Mouse (Mus musculus) gastrocnemius, postnatal 14 days (tissue): ENCODE results near the gene Lrrc34. TPM values are rescaled to one million over a fixed set of nuclear protein-coding genes. Genes with fewer than 3 reads are reported as not detected.

Experiments used
- DNase-seq: peaks from one replicate; pipeline ENCODE4 v3.0.0; 2021; ENCODE audit warnings: mixed read lengths
- intact Hi-C: fragments of 180-260 bp; cut with DNase I; formaldehyde crosslinking; loops from one replicate; pipeline ENCODE4 v1.15.1; 2025; ENCODE audit warnings: low total_unique reads
- long read RNA-seq, 2 experiments: library from polyadenylated mRNA; stranded (forward); transcript quantifications; one replicate each; pipeline ENCODE4 v2.0.0; 2021
- total RNA-seq, 2 experiments: library from RNA; stranded (reverse); gene quantifications; 2 replicates each; pipeline ENCODE4 v1.2.3; 2021

The Lrrc34 gene
- total RNA-seq = not detected
- long read RNA-seq, experiment 1 = 0 reads
- long read RNA-seq, experiment 2 = 0 reads

GRCm38 (mm10) chr3:30647440-30648090, at the start of gene Lrrc34:
Lrrc34 (minus strand) TSS chr3:30647869.
- intact Hi-C loops = no loop called here
- peak; percentile 29 for DNase-seq

GRCm38 (mm10) chr3:30696346-30696745, 48.7 kb upstream of the Lrrc34 start:
- DNase-seq = peak; percentile 17
- intact Hi-C loops = loop anchor here (5.0 kb wide), 1 partner anchor 281 kb away; no protein-coding TSS in a partner anchor

- DNase-seq = no peak
- intact Hi-C loops = loop anchor here (5.0 kb wide), 1 partner anchor 282 kb away; no protein-coding TSS in a partner anchor
Observed at GRCm38 (mm10) chr3:30695661-30696060, 48.0 kb upstream of the Lrrc34 start.

GRCm38 (mm10) chr3:30690976-30691375, 43.3 kb upstream of the Lrrc34 start:
- intact Hi-C loops = no loop called here
- no peak for DNase-seq

GRCm38 (mm10) chr3:30687216-30687615, 39.5 kb upstream of the Lrrc34 start:
- intact Hi-C loops = no loop called here
- DNase-seq = no peak

- DNase-seq = no peak
Observed at GRCm38 (mm10) chr3:30683190-30683589, 35.5 kb upstream of the Lrrc34 start.

GRCm38 (mm10) chr3:30658486-30658885, 10.8 kb upstream of the Lrrc34 start:
- no peak for DNase-seq
- intact Hi-C loops = no loop called here

More at GRCm38 (mm10) chr3:30683190-30683589, 35.5 kb upstream of the Lrrc34 start:
- intact Hi-C loops = no loop called here

GRCm38 (mm10) chr3:30655937-30656336, 8.3 kb upstream of the Lrrc34 start:
- no peak for DNase-seq
- intact Hi-C loops = no loop called here

GRCm38 (mm10) chr3:30650062-30650841, 2.6 kb upstream of the Lrrc34 start:
- no peak for DNase-seq

GRCm38 (mm10) chr3:30648466-30648865, 797 bp upstream of the Lrrc34 start:
- no peak for DNase-seq
- intact Hi-C loops = no loop called here

More at GRCm38 (mm10) chr3:30650062-30650841, 2.6 kb upstream of the Lrrc34 start:
- intact Hi-C loops = no loop called here

GRCm38 (mm10) chr3:30646761-30647160, 908 bp downstream of the Lrrc34 start:
- no peak for DNase-seq
- intact Hi-C loops = no loop called here

GRCm38 (mm10) chr3:30644207-30644606, 3.5 kb downstream of the Lrrc34 start, which contains the start of gene Lrriq4:
Lrriq4 (plus strand) TSS chr3:30644507.
- intact Hi-C loops = no loop called here
- no peak for DNase-seq

GRCm38 (mm10) chr3:30635629-30636028, 12.0 kb downstream of the Lrrc34 start:
- intact Hi-C loops = no loop called here

GRCm38 (mm10) chr3:30633681-30634080, 14.0 kb downstream of the Lrrc34 start:
- no peak for DNase-seq
- intact Hi-C loops = no loop called here

More at GRCm38 (mm10) chr3:30635629-30636028, 12.0 kb downstream of the Lrrc34 start:
- DNase-seq = no peak

- DNase-seq = no peak
- intact Hi-C loops = no loop called here
Observed at GRCm38 (mm10) chr3:30620132-30620531, 27.5 kb downstream of the Lrrc34 start.

GRCm38 (mm10) chr3:30610930-30611329, 36.7 kb downstream of the Lrrc34 start:
- intact Hi-C loops = loop anchor here (10.0 kb wide), 1 partner anchor 204 kb away; no protein-coding TSS in a partner anchor
- DNase-seq = no peak

- no peak for DNase-seq
- intact Hi-C loops = no loop called here
Observed at GRCm38 (mm10) chr3:30608999-30609398, 38.7 kb downstream of the Lrrc34 start.

GRCm38 (mm10) chr3:30603256-30603655, 44.4 kb downstream of the Lrrc34 start:
- no peak for DNase-seq
- intact Hi-C loops = no loop called here

GRCm38 (mm10) chr3:30602740-30603098, 45.0 kb downstream of the Lrrc34 start:
- DNase-seq = peak; percentile 65
- intact Hi-C loops = no loop called here

GRCm38 (mm10) chr3:30602065-30602739, 45.5 kb downstream of the Lrrc34 start, which contains the start of gene Mynn:
Mynn (plus strand) TSS chr3:30602065.
- peak; percentile 95 for DNase-seq
- intact Hi-C loops = no loop called here
